Mouse (Mus musculus) MEL (cell line): ENCODE measurements at regions not wholly inside any gene's neighbourhood (a gene's known extent, or its start where the extent isn't known, plus 50 kb on each side); places are given as distances from the start of the nearest gene placed in this dataset.

Source experiments
- MAFK ChIP-seq: IDR thresholded peaks from 2 replicates; pipeline ENCODE4 v1.6.1; 2011; ENCODE audit warnings: low read depth, mild to moderate bottlenecking, low read length, improper control_type of control experiment, borderline replicate concordance
- MYC ChIP-seq: IDR thresholded peaks from 2 replicates; pipeline ENCODE4 v1.6.1; 2011; ENCODE audit warnings: low read depth, mild to moderate bottlenecking, low read length, improper control_type of control experiment, moderate library complexity
- POLR2A ChIP-seq, 2 experiments: IDR thresholded peaks; 2 replicates each; pipeline ENCODE4 v1.6.1; 2011 to 2012; ENCODE audit warnings: low read length in 2 of 2, mild to moderate bottlenecking in 2 of 2, control low read depth in 1 of 2, improper control_type of control experiment in 1 of 2, low read depth in 1 of 2, moderate library complexity in 1 of 2; ENCODE audit not compliant: control insufficient read depth in 1 of 2, insufficient read depth in 1 of 2, poor library complexity in 1 of 2
- POLR2AphosphoS5 ChIP-seq: IDR thresholded peaks from 2 replicates; pipeline ENCODE4 v1.6.1; 2012; ENCODE audit warnings: low read depth, borderline replicate concordance, mild to moderate bottlenecking, inconsistent platforms, low read length, moderate library complexity, mixed read lengths

DNA sequence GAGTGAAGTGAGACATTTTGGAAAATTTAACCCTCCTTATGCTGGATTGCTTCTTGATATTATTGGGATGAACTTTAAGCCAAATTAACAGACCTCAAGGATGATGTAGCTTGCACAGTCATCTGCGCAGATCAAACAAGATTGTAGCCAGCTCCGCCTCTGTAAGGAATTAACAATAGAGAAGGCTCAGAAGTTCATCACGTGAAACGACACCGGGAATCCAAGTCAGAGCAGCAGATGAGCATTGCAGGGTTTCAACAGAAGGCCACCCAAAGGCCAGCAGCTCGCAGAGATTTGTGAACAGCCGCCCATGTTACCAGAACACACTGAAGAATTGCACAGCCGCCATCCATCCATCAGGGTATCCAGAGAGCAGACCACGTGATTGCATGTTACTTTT, 391.1 kb downstream of the Med10 start:
- TF ChIP-seq MAFK (no peak), POLR2AphosphoS5 (no peak), MYC (no peak), POLR2A (IDR thresholded peaks at IDR 0.05; ENCODE audit: control insufficient read depth in 1 of 2, insufficient read depth in 1 of 2, low read depth in 1 of 2, low read length in 2 of 2, poor library complexity in 1 of 2) (no peak)
